Mouse (Mus musculus): Measurements from ENCODE around the gene Reep1.

- TF ChIP-seq CTCF (IDR thresholded peaks at IDR 0.05; ENCODE audit: low read depth): no peak
- no peak for TF ChIP-seq EP300 (IDR thresholded peaks at IDR 0.05; ENCODE audit: low read depth)
Observed at GRCm38 (mm10) chr6:71708528-71708927, 1.2 kb downstream of the Reep1 start.
